Mouse (Mus musculus): ENCODE measurements at regions not wholly inside any gene's neighbourhood (a gene's known extent, or its start where the extent isn't known, plus 50 kb on each side); places are given as distances from the start of the nearest gene placed in this dataset.

- H3K9ac ChIP-seq (ENCODE audit: low read depth, low read length) = no peak overlapping the region
- H3K27me3 ChIP-seq (ENCODE audit: control insufficient read depth, insufficient read depth, low read length) = no peaks in the 10 kb centered on the region
- no peaks in the 10 kb centered on the region for H3K4me1 ChIP-seq (ENCODE audit: control insufficient read depth, insufficient read depth, low read length)
- 90% methylated on average over 5 of the region's 5 CpGs for WGBS
- no peak overlapping the region for H3K4me3 ChIP-seq (ENCODE audit: insufficient read depth, low read depth, low read length)
- TF ChIP-seq CTCF (IDR thresholded peaks at IDR 0.05; ENCODE audit: low read depth, low read length) (no peak), POLR2A (IDR thresholded peaks at IDR 0.05; ENCODE audit: extremely low read depth, insufficient read depth, low read length) (no peak)
- H3K79me2 ChIP-seq (ENCODE audit: control insufficient read depth, insufficient read depth, low read length) = no peaks in the 10 kb centered on the region
- H3K36me3 ChIP-seq (ENCODE audit: control insufficient read depth, insufficient read depth, low read length) = no peaks in the 10 kb centered on the region
- H3K27ac ChIP-seq (replicated peaks; ENCODE audit: insufficient read depth, low read depth, low read length) = no peak overlapping the region
- no peak for DNase-seq (ENCODE audit: extremely low read depth, low read depth, low spot score)
Measured at GRCm38 (mm10) chr6:13305873-13306272, 81.1 kb upstream of the Vwde start.

- no peaks in the 10 kb centered on the region for H3K36me3 ChIP-seq (ENCODE audit: control insufficient read depth, insufficient read depth, low read length)
- H3K4me3 ChIP-seq (ENCODE audit: insufficient read depth, low read depth, low read length) = no peak overlapping the region
- H3K27ac ChIP-seq (replicated peaks; ENCODE audit: insufficient read depth, low read depth, low read length) = no peak overlapping the region
- no peaks in the 10 kb centered on the region for H3K79me2 ChIP-seq (ENCODE audit: control insufficient read depth, insufficient read depth, low read length)
- no peak overlapping the region for H3K9ac ChIP-seq (ENCODE audit: low read depth, low read length)
- peaks cover 8% of the 10 kb centered on the region for H3K4me1 ChIP-seq (ENCODE audit: control insufficient read depth, insufficient read depth, low read length)
- TF ChIP-seq POLR2A (IDR thresholded peaks at IDR 0.05; ENCODE audit: extremely low read depth, insufficient read depth, low read length) = no peak
- no peak for TF ChIP-seq CTCF (IDR thresholded peaks at IDR 0.05; ENCODE audit: low read depth, low read length)
- no peaks in the 10 kb centered on the region for H3K27me3 ChIP-seq (ENCODE audit: control insufficient read depth, insufficient read depth, low read length)
- 80% methylated on average over 3 of the region's 3 CpGs for WGBS
- no peak for DNase-seq (ENCODE audit: extremely low read depth, low read depth, low spot score)
Measured at GRCm38 (mm10) chr6:13298171-13298570, 73.4 kb upstream of the Vwde start.

GRCm38 (mm10) chr6:13297110-13297509 is 72.3 kb upstream of the Vwde start:
- H3K27ac ChIP-seq (replicated peaks; ENCODE audit: insufficient read depth, low read depth, low read length) = no peak overlapping the region
- no peak overlapping the region for H3K4me3 ChIP-seq (ENCODE audit: insufficient read depth, low read depth, low read length)
- no peak for DNase-seq (ENCODE audit: extremely low read depth, low read depth, low spot score)
- no peaks in the 10 kb centered on the region for H3K79me2 ChIP-seq (ENCODE audit: control insufficient read depth, insufficient read depth, low read length)
- no peak overlapping the region for H3K9ac ChIP-seq (ENCODE audit: low read depth, low read length)
- no peaks in the 10 kb centered on the region for H3K27me3 ChIP-seq (ENCODE audit: control insufficient read depth, insufficient read depth, low read length)
- TF ChIP-seq POLR2A (IDR thresholded peaks at IDR 0.05; ENCODE audit: extremely low read depth, insufficient read depth, low read length) (no peak), CTCF (IDR thresholded peaks at IDR 0.05; ENCODE audit: low read depth, low read length) (no peak)
- no peaks in the 10 kb centered on the region for H3K36me3 ChIP-seq (ENCODE audit: control insufficient read depth, insufficient read depth, low read length)
- peaks cover 8% of the 10 kb centered on the region for H3K4me1 ChIP-seq (ENCODE audit: control insufficient read depth, insufficient read depth, low read length)
- 37% methylated on average over 3 of the region's 3 CpGs for WGBS

DNA sequence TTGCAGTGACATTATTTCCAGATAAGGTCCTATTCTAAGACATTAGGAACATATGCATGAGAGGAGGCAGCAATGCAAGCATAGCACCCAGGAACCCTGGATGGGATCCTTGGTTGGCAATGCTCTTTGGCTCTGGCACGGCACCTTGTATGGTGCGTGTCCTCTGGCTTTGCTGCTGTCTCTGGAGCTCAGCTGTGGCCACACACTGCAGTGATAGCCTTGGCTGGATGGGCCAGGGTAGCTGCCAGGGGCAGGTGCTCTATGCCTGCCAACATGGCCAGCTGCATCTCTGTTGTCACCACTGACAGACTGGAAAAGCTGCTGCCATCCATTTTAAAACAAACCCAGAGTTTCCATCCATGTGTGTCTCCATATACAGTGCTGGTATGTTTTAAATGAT is 71.3 kb upstream of the Vwde start:
- TF ChIP-seq CTCF (IDR thresholded peaks at IDR 0.05; ENCODE audit: low read depth, low read length) = no peak
- peak; percentile 84 for DNase-seq (ENCODE audit: extremely low read depth, low read depth, low spot score)
- Histone ChIP-seq H3K4me3 (ENCODE audit: insufficient read depth, low read depth, low read length) (no peak overlapping the region), H3K79me2 (ENCODE audit: control insufficient read depth, insufficient read depth, low read length) (no peaks in the 10 kb centered on the region), H3K27me3 (ENCODE audit: control insufficient read depth, insufficient read depth, low read length) (no peaks in the 10 kb centered on the region), H3K27ac (replicated peaks; ENCODE audit: insufficient read depth, low read depth, low read length) (no peak overlapping the region), H3K36me3 (ENCODE audit: control insufficient read depth, insufficient read depth, low read length) (no peaks in the 10 kb centered on the region), H3K4me1 (ENCODE audit: control insufficient read depth, insufficient read depth, low read length) (peaks cover 8% of the 10 kb centered on the region), H3K9ac (ENCODE audit: low read depth, low read length) (no peak overlapping the region)
- 22% methylated on average over 2 of the region's 2 CpGs for WGBS

DNA sequence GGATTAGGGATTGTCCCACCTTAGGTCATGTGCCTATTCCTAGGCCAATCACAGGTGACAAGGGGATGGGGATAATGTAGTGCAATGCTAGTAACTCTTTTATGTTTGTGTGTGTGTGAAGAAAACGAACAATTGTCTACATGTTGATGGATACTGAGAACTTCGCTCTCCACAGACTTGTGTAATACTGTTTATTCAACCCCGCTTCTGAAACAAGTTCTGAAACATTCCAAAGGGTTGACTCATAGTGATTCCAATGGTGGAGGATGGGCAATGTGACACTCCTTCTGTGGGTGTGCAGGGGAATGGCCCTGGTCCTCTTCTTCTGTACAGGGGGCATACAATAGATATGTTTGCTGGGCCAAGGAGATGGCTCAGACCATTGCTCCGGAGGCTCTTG is 69.6 kb upstream of the Vwde start:
- WGBS = 25% methylated on average over 4 of the region's 4 CpGs
- H3K4me1 ChIP-seq (ENCODE audit: control insufficient read depth, insufficient read depth, low read length) = peaks cover 8% of the 10 kb centered on the region
- H3K4me3 ChIP-seq (ENCODE audit: insufficient read depth, low read depth, low read length) = no peak overlapping the region
- H3K36me3 ChIP-seq (ENCODE audit: control insufficient read depth, insufficient read depth, low read length) = no peaks in the 10 kb centered on the region
- no peaks in the 10 kb centered on the region for H3K27me3 ChIP-seq (ENCODE audit: control insufficient read depth, insufficient read depth, low read length)
- peak overlapping the region; percentile 52 for H3K27ac ChIP-seq (replicated peaks; ENCODE audit: insufficient read depth, low read depth, low read length)
- no peaks in the 10 kb centered on the region for H3K79me2 ChIP-seq (ENCODE audit: control insufficient read depth, insufficient read depth, low read length)
- TF ChIP-seq CTCF (IDR thresholded peaks at IDR 0.05; ENCODE audit: low read depth, low read length) (no peak), POLR2A (IDR thresholded peaks at IDR 0.05; ENCODE audit: extremely low read depth, insufficient read depth, low read length) (no peak)
- DNase-seq (ENCODE audit: extremely low read depth, low read depth, low spot score) = peak; percentile 92
- no peak overlapping the region for H3K9ac ChIP-seq (ENCODE audit: low read depth, low read length)

- peaks cover 6% of the 10 kb centered on the region; the same call in 1 of the 2 replicates for H3K4me1 ChIP-seq (ENCODE audit: control insufficient read depth, insufficient read depth, low read length)
- 10% methylated on average over 1 of the region's 1 CpGs for WGBS
- H3K36me3 ChIP-seq (ENCODE audit: control insufficient read depth, insufficient read depth, low read length) = no peaks in the 10 kb centered on the region
- H3K9ac ChIP-seq (ENCODE audit: low read depth, low read length) = no peak overlapping the region
- H3K27ac ChIP-seq (replicated peaks; ENCODE audit: insufficient read depth, low read depth, low read length) = peak overlapping the region; percentile 86
- H3K4me3 ChIP-seq (ENCODE audit: insufficient read depth, low read depth, low read length) = no peak overlapping the region
- no peak for TF ChIP-seq CTCF (IDR thresholded peaks at IDR 0.05; ENCODE audit: low read depth, low read length)
- TF ChIP-seq POLR2A (IDR thresholded peaks at IDR 0.05; ENCODE audit: extremely low read depth, insufficient read depth, low read length) = no peak
- no peaks in the 10 kb centered on the region for H3K79me2 ChIP-seq (ENCODE audit: control insufficient read depth, insufficient read depth, low read length)
- DNase-seq (ENCODE audit: extremely low read depth, low read depth, low spot score) = peak; percentile 98
- H3K27me3 ChIP-seq (ENCODE audit: control insufficient read depth, insufficient read depth, low read length) = no peaks in the 10 kb centered on the region
Measured at GRCm38 (mm10) chr6:13288500-13288899, 63.7 kb upstream of the Vwde start.

Data from liver, adult 2 months (tissue).